Mouse (Mus musculus): ENCODE measurements at regions not wholly inside any gene's neighbourhood (a gene's known extent, or its start where the extent isn't known, plus 50 kb on each side); places are given as distances from the start of the nearest gene placed in this dataset.

DNA sequence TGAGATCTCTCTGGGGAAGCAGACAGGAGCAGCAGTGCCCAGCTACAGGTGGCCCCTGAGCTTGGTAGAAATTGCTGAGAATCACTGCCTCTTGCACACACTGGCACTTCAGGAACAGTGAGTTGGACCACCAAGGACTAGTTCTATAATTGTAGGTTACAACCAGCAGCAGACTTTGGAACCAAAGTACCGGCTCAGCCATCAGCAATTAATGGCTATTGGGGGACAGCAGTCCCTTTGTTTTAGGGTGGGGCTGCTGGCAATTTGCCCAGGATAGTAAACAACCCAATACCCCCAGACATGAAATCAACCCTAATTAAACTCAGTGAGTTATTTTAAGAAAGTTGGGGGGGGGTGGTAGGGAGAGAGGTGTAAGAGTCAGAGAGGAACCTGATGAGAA lies 190.8 kb upstream of the Nampt start:
- no peak for TF ChIP-seq POLR2A (IDR thresholded peaks at IDR 0.05; ENCODE audit: low read depth, low read length)
- TF ChIP-seq CTCF (IDR thresholded peaks at IDR 0.05; ENCODE audit: extremely low read depth, insufficient read length, insufficient replicate concordance, low read depth, low read length) = no peak
